Mouse (Mus musculus): ENCODE measurements around the gene Iscu.

DNA sequence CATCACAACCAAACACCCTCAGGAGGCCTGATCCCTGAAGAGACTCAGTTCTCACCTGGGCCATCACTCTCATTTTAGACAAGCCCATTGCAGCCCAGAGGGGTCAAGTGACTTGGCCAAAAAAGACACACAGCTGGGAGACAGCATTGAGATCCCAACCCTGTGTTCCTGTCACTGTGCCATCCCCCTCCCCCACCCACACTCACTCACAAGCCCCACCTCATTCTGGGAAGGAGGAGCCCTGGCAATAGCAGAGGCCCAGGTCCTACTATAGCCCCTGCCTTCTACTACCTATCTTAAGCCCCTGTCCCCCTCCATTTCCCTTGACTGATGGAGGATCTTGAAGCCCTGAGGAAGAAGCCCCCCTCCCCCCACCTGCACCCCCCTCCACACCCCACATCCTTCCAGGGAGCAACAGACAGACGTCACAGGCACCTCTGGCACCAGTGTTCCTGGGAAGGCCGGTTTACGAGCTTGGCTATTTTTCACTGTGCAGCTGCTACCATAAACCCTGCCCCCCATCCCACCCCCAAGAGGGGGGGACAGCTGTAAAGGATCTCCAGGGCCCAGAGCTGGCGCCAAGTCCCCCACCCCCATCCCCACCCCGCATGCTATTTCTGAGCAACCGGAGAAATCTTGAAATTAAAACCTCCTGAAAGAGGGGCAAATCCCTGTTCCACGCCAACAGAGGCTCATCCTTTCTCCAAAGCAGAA lies 16.7 kb downstream of the Iscu start:
- TF ChIP-seq POLR2A (IDR thresholded peaks at IDR 0.05; ENCODE audit: control insufficient read depth, low read depth, low read length) = no peak
- TF ChIP-seq CTCF (IDR thresholded peaks at IDR 0.05; ENCODE audit: control insufficient read depth, insufficient read depth, insufficient replicate concordance, low read depth, low read length) = no peak
